In genomic region chr2:141825606-141826495, GRCm38 (mm10) we compare ENCODE assay signal across 22 mouse cellular contexts.
A peak's percentile ranks its signal among the peaks of the same experiment; 100 is the strongest.
DNase-seq lines count a peak whose midpoint lies in the region; ATAC-seq and TF ChIP-seq lines count a peak whose summit lies in the region.
"Had no signal": no experiment of that assay in that cellular context is flagged by ENCODE, and none has a peak within 500 bp of the region (broad histone marks: within the 10 kb centered on the region; RNA-seq: fewer than 3 reads in every experiment).

No protein-coding gene starts in this region.

- no peaks in the 10 kb centered on the region for H3K9me3 ChIP-seq in limb, embryonic 14.5 days (ENCODE audit: control insufficient read depth, low read length)
- H3K9me3 ChIP-seq: forebrain, embryonic 12.5 days; hindbrain, embryonic 12.5 days; limb, embryonic 15.5 days; midbrain, embryonic 10.5 days; stomach, embryonic 15.5 days had no signal

- no peaks in the 10 kb centered on the region for H3K27me3 ChIP-seq in limb, embryonic 14.5 days (ENCODE audit: control insufficient read depth, insufficient read depth, low read length)
- H3K27me3 ChIP-seq: forebrain, embryonic 12.5 days; hindbrain, embryonic 12.5 days; limb, embryonic 15.5 days; stomach, embryonic 15.5 days had no signal

- peak; percentile 7 for DNase-seq in embryo, embryonic 10 days (ENCODE audit: low spot score)
- DNase-seq in embryo, embryonic 9.5 days (ENCODE audit: extremely low spot score) = no peak
- DNase-seq in embryo, embryonic 11 days = peak; percentile 22
- peak; percentile 51 for DNase-seq in limb, embryonic 14.5 days (ENCODE audit: low spot score)
- no peak for DNase-seq in heart, postnatal 14 days
- no peak for DNase-seq in heart, adult 18-20 months
- DNase-seq: adrenal gland, postnatal 10 days; cerebellum, adult 9-10 months; gastrocnemius, adult 2 months; kidney, adult 11 months; kidney, postnatal 14 days; thymus, postnatal 36 days had no signal

- H3K4me1 ChIP-seq in embryonic fibroblast, embryonic 13.5 days (ENCODE audit: control insufficient read depth, insufficient read depth, low read length) = no peaks in the 10 kb centered on the region
- H3K4me1 ChIP-seq in limb, embryonic 14.5 days (ENCODE audit: control insufficient read depth, insufficient read depth, low read length) = peaks cover 3% of the 10 kb centered on the region; the same call in 1 of the 2 replicates
- H3K4me1 ChIP-seq: forebrain, embryonic 12.5 days; hindbrain, embryonic 12.5 days; midbrain, embryonic 10.5 days; stomach, embryonic 15.5 days had no signal

- peak; percentile 65 for ATAC-seq in limb, embryonic 14.5 days (ENCODE audit: low FRiP score, low read depth)

- 30% methylated on average over 8 of the region's 8 CpGs for WGBS in limb, embryonic 14.5 days

- H3K9ac ChIP-seq in limb, embryonic 14.5 days (ENCODE audit: low read depth, low read length, severe bottlenecking) = no peak overlapping the region
- H3K9ac ChIP-seq: forebrain, embryonic 12.5 days; hindbrain, embryonic 12.5 days; limb, embryonic 15.5 days; liver, embryonic 14.5 days; stomach, embryonic 15.5 days had no signal

- no peak overlapping the region for H3K4me3 ChIP-seq in embryonic fibroblast, embryonic 13.5 days (ENCODE audit: insufficient read depth, low read length)
- H3K4me3 ChIP-seq in limb, embryonic 14.5 days (replicated peaks; ENCODE audit: low read length) = no peak overlapping the region
- H3K4me3 ChIP-seq: erythroblast, embryonic 14.5 days; forebrain, embryonic 12.5 days; gastrocnemius, adult 2 months; hindbrain, embryonic 12.5 days; limb, embryonic 15.5 days; midbrain, embryonic 10.5 days; stomach, embryonic 15.5 days had no signal

- H3K4me2 ChIP-seq in limb, embryonic 14.5 days (replicated peaks; ENCODE audit: low read depth, low read length, severe bottlenecking) = no peak overlapping the region
- H3K4me2 ChIP-seq: forebrain, embryonic 12.5 days; heart, embryonic 11.5 days; hindbrain, embryonic 12.5 days; limb, embryonic 15.5 days; stomach, embryonic 15.5 days had no signal

- intact Hi-C loops in heart, postnatal 14 days (cut with DNase I) = no loop called here

- peak overlapping the region; percentile 18; the same call in 1 of the 2 replicates for H3K27ac ChIP-seq in embryonic fibroblast, embryonic 13.5 days (ENCODE audit: insufficient read depth, low read length)
- no peak overlapping the region for H3K27ac ChIP-seq in limb, embryonic 14.5 days (replicated peaks; ENCODE audit: low read depth, low read length)
- H3K27ac ChIP-seq: forebrain, embryonic 12.5 days; gastrocnemius, adult 2 months; hindbrain, embryonic 12.5 days; limb, embryonic 15.5 days; liver, embryonic 14.5 days; macrophage; midbrain, embryonic 10.5 days; stomach, embryonic 15.5 days had no signal

- TF ChIP-seq CTCF in embryonic fibroblast, embryonic 13.5 days (IDR thresholded peaks at IDR 0.05; ENCODE audit: borderline replicate concordance, insufficient read depth, low read length) = no peak

- H3K36me3 ChIP-seq in limb, embryonic 14.5 days (ENCODE audit: control insufficient read depth, insufficient read depth, low read length) = no peaks in the 10 kb centered on the region
- H3K36me3 ChIP-seq: forebrain, embryonic 12.5 days; hindbrain, embryonic 12.5 days; limb, embryonic 15.5 days; midbrain, embryonic 10.5 days; stomach, embryonic 15.5 days had no signal

- TF ChIP-seq POLR2A in embryonic fibroblast, embryonic 13.5 days (IDR thresholded peaks at IDR 0.05; ENCODE audit: low read depth, low read length) = no peak
- no peak for TF ChIP-seq POLR2A in limb, embryonic 14.5 days (IDR thresholded peaks at IDR 0.05; ENCODE audit: borderline replicate concordance, extremely low read depth, insufficient read depth, insufficient read length)

Comparison
In these comparisons a context has a peak if more than half of its experiments do, and no peak if none do; other contexts are left out.
1. DNase-seq: peak in embryo, embryonic 10 days (single experiment), embryo, embryonic 11 days (single experiment) and limb, embryonic 14.5 days (single experiment); none in embryo, embryonic 9.5 days (single experiment), heart, postnatal 14 days (0 of 2) and heart, adult 18-20 months (0 of 2).